Mouse (Mus musculus) stomach, postnatal 0 days (tissue): Measurements from ENCODE around the gene Caln1.

Source experiments
- CTCF ChIP-seq: IDR thresholded peaks from 2 replicates; pipeline ENCODE4 v1.5.1; 2016; ENCODE audit warnings: antibody characterized with exemption, low read depth, mild to moderate bottlenecking, moderate library complexity
- EP300 ChIP-seq: optimal IDR thresholded peaks from 2 replicates; pipeline ENCODE3; 2016; ENCODE audit warnings: antibody characterized with exemption

DNA sequence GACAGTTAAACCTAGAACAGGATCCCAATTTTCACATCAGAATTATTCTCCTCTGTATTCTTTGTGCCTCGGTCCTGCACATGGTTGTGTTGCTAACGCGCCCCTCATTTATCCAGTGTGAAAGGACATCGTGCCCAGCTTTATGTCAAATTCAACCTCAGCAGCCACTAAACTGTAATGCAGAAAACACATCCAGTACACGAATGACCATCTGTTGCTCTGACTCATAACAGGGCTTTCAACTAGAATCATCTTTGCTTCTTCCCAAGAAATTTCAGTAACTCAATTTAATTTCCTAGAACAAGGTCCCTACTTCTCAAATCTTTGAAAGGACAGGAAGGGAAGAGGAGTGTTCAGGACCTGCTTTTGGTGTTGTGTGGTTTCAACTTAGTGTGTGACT lies 451.4 kb downstream of the Caln1 start:
- no peak for TF ChIP-seq CTCF
- TF ChIP-seq EP300 = no peak
